Mouse (Mus musculus) G1E (cell line): Measurements from ENCODE around the gene Psma6. TPM values are rescaled to one million over a fixed set of nuclear protein-coding genes. Genes with fewer than 3 reads are reported as not detected.
A peak's percentile ranks its signal among the peaks of the same experiment; 100 is the strongest.

Experiments used
- ATAC-seq: 2 replicates; pipeline ENCODE4 v1.8.0; 2016; ENCODE audit warnings: mild to moderate bottlenecking; ENCODE audit not compliant: insufficient number of reproducible peaks, poor library complexity, low FRiP score, severe bottlenecking; ENCODE audit errors: extremely low read depth
- DNase-seq: peaks from one replicate; pipeline ENCODE4 v3.0.0; 2012; ENCODE audit warnings: low spot score
- H3K27me3 ChIP-seq: 2 replicates; pipeline ENCODE4 v1.6.1; 2012; ENCODE audit warnings: mild to moderate bottlenecking, low read length, inconsistent platforms; ENCODE audit not compliant: insufficient read depth
- H3K36me3 ChIP-seq: replicated peaks from 2 replicates; pipeline ENCODE3; 2012; ENCODE audit warnings: mild to moderate bottlenecking, inconsistent platforms
- H3K4me1 ChIP-seq: 2 replicates; pipeline ENCODE4 v1.6.1; 2012; ENCODE audit warnings: low read depth, low read length, inconsistent platforms, mixed read lengths; ENCODE audit not compliant: insufficient read depth
- H3K4me3 ChIP-seq: 2 replicates; pipeline ENCODE4 v1.5.1; 2012; ENCODE audit warnings: low read depth, mild to moderate bottlenecking, inconsistent platforms, low read length, moderate library complexity, mixed read lengths
- H3K9me3 ChIP-seq: replicated peaks from 2 replicates; pipeline ENCODE4 v1.6.1; 2012; ENCODE audit warnings: inconsistent platforms
- CTCF ChIP-seq: IDR thresholded peaks from 2 replicates; pipeline ENCODE4 v1.5.1; 2012; ENCODE audit warnings: low read depth, low read length, inconsistent platforms, mixed read lengths
- GATA1 ChIP-seq: IDR thresholded peaks from 2 replicates; pipeline ENCODE4 v1.6.1; 2012; ENCODE audit warnings: borderline replicate concordance, low read length, inconsistent platforms, mixed read lengths
- GATA2 ChIP-seq: IDR thresholded peaks from 2 replicates; pipeline ENCODE4 v1.6.1; 2012; ENCODE audit warnings: low read depth, low read length, inconsistent platforms, borderline replicate concordance
- POLR2AphosphoS5 ChIP-seq: IDR thresholded peaks from 2 replicates; pipeline ENCODE4 v1.6.1; 2012; ENCODE audit warnings: low read depth, low read length, inconsistent platforms; ENCODE audit not compliant: insufficient replicate concordance
- TAL1 ChIP-seq: conservative IDR thresholded peaks from 2 replicates; pipeline ENCODE4 v1.6.1; 2012; ENCODE audit warnings: low read depth, low read length, inconsistent platforms, mixed read lengths
- polyA plus RNA-seq: library from polyadenylated mRNA; stranded (reverse); fragments of >175 nt; gene quantifications from 2 replicates; pipeline ENCODE4 v1.2.3, GENCODE M21; 2012
- total RNA-seq, 2 experiments: library from RNA; stranded (forward) in 1 of 2; stranded (reverse) in 1 of 2; fragments of 200-1000 nt in 1 of 2; fragments of >200 nt in 1 of 2; fragmentation: Nextera tagmentation in 1 of 2; gene quantifications; 2 replicates each; pipeline ENCODE4 v1.2.3; 2014 to 2017

Psma6 gene
- total and polyA plus RNA-seq, 3 experiments = 37.1 to 536 (median 191) TPM

DNA sequence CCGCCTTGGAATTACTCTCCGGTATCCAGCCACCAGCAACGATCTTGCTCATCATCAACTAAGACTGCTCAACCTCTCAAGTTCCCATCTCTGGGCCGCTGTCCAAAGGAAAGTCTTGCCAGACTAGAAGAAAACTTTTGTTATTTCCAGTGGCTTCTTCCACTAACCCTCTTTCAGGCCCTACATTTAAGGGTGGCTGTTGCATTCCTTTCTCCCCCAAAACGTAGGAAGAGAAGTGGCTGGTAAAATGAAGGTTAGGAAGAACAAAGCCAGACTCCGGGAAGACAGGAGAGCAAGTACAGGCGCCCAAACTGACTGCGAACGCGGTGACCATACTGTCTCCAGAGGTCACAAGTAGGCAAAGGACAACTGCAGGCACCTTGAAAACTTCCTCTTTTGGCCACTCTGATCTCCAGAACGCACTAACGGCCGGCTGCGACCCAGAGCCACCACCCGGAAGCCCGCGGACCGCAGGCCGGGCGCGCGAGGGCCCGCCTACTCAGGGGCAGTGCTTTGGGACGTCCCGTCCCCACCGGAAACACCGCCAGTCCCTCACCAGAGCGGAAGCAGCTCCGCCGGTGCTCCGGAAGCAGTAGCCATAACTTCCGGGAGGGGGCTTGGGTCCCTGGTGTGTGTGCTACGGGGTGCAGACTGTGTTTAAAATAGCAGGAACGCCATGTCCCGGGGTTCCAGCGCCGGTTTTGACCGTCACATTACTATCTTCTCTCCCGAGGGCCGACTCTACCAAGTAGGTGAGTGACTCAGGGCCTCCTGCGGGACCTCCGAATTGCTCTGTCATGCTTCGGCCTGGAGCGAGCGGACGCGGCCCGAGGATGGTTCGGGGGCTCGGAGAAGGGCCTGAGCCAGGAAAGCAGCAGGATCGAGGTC, 14.5 kb downstream of the Psma6 start:
- H3K36me3 ChIP-seq = peaks cover 21% of the 10 kb centered on the region
- peak; percentile 97 for DNase-seq
- H3K4me1 ChIP-seq = peaks cover 41% of the 10 kb centered on the region
- no peaks in the 10 kb centered on the region for H3K27me3 ChIP-seq
- H3K9me3 ChIP-seq = no peaks in the 10 kb centered on the region
- ATAC-seq = peak; percentile 92
- no peak for TF ChIP-seq POLR2AphosphoS5
- TF ChIP-seq CTCF = no peak
- TF ChIP-seq GATA2 = no peak
- no peak for TF ChIP-seq GATA1
- no peak for TF ChIP-seq TAL1
- peak overlapping the region; percentile 81 for H3K4me3 ChIP-seq

DNA sequence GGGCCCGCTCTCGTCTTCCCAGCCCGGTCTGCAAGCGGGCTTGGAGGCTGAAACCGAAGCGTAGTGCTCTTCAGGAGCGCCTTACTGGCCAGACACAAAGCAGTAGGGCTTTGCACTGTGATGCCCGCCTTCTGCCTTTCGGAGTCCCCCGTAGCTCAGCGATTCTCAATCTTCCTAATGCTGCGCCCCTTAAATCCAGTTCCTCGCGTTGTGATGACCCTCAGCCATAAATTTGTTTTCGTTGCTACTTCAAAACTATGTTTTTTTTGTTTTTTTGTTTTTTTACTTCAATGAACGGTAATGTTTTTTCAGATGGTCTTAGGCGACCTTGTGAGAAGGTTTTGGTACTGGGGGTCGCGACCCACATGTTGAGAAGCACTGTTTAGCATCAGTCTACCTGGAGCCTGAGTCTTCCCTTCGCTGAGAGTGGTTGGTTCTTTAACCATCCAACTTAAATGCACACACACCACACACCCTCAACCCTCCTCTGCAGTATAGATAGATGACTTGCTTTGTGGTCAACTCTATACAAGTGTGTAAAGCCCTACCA, 15.2 kb downstream of the Psma6 start:
- Histone ChIP-seq H3K36me3 (peaks cover 29% of the 10 kb centered on the region), H3K9me3 (no peaks in the 10 kb centered on the region), H3K4me1 (peaks cover 44% of the 10 kb centered on the region), H3K27me3 (no peaks in the 10 kb centered on the region), H3K4me3 (peak overlapping the region; percentile 81)
- ATAC-seq (no peak), DNase-seq (no peak)
- TF ChIP-seq GATA2 (no peak), POLR2AphosphoS5 (no peak), TAL1 (no peak), CTCF (no peak), GATA1 (no peak)

DNA sequence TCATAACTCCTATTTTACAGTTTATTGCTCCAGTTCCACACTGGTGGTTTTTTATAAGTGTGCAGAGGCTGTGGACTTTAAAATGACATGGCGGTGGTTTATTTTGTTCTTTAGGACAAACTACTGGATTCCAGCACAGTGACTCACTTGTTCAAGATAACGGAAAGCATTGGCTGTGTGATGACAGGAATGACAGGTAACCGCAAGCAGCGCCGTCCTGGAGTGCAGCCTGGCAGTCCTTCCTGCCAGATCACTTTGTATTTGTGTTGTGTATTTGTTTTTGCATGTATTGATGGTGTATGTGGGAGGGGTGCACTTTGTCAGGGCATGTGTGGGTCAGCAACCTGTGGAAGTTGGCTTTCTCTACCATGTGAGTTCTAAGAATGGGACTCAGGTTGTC, 23.9 kb downstream of the Psma6 start:
- peaks cover 20% of the 10 kb centered on the region; the same call in 1 of the 2 replicates for H3K4me1 ChIP-seq
- H3K36me3 ChIP-seq = peaks cover 79% of the 10 kb centered on the region
- no peak overlapping the region for H3K4me3 ChIP-seq
- DNase-seq (no peak), ATAC-seq (no peak)
- H3K9me3 ChIP-seq = no peaks in the 10 kb centered on the region
- TF ChIP-seq POLR2AphosphoS5 (no peak), GATA1 (no peak), CTCF (no peak), TAL1 (no peak), GATA2 (no peak)
- H3K27me3 ChIP-seq = no peaks in the 10 kb centered on the region

DNA sequence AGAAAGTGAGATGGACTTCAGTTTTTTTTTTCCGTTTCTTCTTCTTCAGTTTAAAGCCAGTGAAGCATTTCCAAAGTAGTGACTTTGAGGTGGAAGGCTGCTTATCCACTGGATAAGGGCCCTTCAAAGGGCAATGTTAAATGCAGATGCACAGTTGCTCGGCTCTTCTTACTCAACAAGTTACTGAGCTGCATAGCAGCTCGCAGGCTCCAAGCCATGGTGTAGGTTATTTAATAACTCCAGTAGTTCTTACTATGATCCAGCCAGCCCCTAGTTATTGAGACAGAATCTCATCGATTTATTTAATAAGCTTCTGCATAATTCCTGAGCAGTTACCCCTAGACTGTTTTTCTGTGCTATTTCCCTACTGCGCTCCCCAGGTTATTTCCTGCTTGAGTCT, 31.2 kb downstream of the Psma6 start:
- no peaks in the 10 kb centered on the region for H3K27me3 ChIP-seq
- H3K36me3 ChIP-seq = peaks cover 93% of the 10 kb centered on the region
- no peak overlapping the region for H3K4me3 ChIP-seq
- TF ChIP-seq POLR2AphosphoS5 (no peak), CTCF (no peak), GATA1 (no peak), GATA2 (no peak), TAL1 (no peak)
- H3K4me1 ChIP-seq = peaks cover 2% of the 10 kb centered on the region; the same call in 1 of the 2 replicates
- H3K9me3 ChIP-seq = no peaks in the 10 kb centered on the region
- ATAC-seq = no peak
- DNase-seq = no peak

DNA sequence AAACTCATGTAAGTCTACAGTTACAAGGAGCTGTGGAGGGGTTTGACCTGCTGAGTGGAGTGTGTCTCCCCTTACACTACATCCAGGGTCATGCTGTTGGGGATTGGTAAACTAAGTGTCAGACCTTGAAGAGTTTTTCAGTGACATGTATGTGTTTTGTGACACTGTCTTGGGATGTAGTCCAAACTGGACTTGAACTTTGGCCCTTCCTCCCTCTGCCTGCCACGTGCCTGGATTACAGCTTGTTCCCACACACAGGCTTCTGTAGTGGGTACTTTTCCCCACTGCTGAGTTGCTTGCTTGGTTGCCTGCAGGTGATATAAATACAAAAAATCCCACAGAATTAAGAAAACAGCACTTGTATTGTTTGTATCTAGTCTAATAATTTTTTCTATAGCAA, 31.7 kb downstream of the Psma6 start:
- Histone ChIP-seq H3K4me3 (no peak overlapping the region), H3K36me3 (peaks cover 93% of the 10 kb centered on the region), H3K27me3 (no peaks in the 10 kb centered on the region), H3K4me1 (peaks cover 2% of the 10 kb centered on the region; the same call in 1 of the 2 replicates), H3K9me3 (no peaks in the 10 kb centered on the region)
- ATAC-seq = no peak
- no peak for TF ChIP-seq CTCF
- no peak for TF ChIP-seq GATA1
- TF ChIP-seq GATA2 = no peak
- no peak for TF ChIP-seq TAL1
- no peak for TF ChIP-seq POLR2AphosphoS5
- no peak for DNase-seq

DNA sequence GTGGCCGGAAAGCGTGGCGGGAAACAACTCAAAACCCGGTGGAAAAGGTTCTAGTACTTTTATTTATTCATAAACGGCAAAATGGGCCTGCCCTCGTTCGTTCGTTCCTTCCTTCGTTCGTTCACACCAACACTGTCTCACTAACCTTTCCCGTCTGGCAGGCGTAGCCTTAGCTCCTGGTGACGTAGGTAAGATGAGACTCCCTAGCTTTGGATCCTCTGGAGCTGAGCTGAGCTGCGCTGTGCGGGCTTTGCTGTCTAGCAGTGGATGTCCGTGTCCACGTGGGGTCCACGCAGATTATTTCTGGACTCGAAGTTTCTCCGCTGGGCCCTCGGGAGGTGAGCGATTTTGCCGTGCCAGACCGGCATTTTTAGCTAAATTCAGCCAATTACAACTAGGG, 36.2 kb downstream of the Psma6 start:
- Histone ChIP-seq H3K36me3 (peaks cover 61% of the 10 kb centered on the region), H3K27me3 (no peaks in the 10 kb centered on the region), H3K4me3 (no peak overlapping the region), H3K4me1 (peaks cover 9% of the 10 kb centered on the region; the same call in 1 of the 2 replicates), H3K9me3 (no peaks in the 10 kb centered on the region)
- DNase-seq = no peak
- ATAC-seq = no peak
- no peak for TF ChIP-seq GATA1
